Mouse (Mus musculus) ES-Bruce4 (cell line): ENCODE measurements around the gene Golga4. TPM values are rescaled to one million over a fixed set of nuclear protein-coding genes. Genes with fewer than 3 reads are reported as not detected.

Experiments
- H3K27ac ChIP-seq: 2 replicates; pipeline ENCODE4 v1.5.1; 2012; ENCODE audit warnings: low read length, inconsistent platforms; ENCODE audit not compliant: insufficient read depth
- H3K27me3 ChIP-seq: 2 replicates; pipeline ENCODE4 v1.6.1; 2012; ENCODE audit warnings: mild to moderate bottlenecking, low read length, inconsistent platforms; ENCODE audit not compliant: control insufficient read depth, poor library complexity, insufficient read depth, severe bottlenecking
- H3K36me3 ChIP-seq: 2 replicates; pipeline ENCODE4 v1.6.1; 2012; ENCODE audit warnings: inconsistent platforms, mild to moderate bottlenecking, low read length, moderate library complexity; ENCODE audit not compliant: control insufficient read depth, poor library complexity, insufficient read depth, severe bottlenecking
- H3K4me1 ChIP-seq: one replicate; pipeline ENCODE4 v1.8.1; 2011; ENCODE audit warnings: low read length; ENCODE audit not compliant: control insufficient read depth, insufficient read depth
- H3K4me3 ChIP-seq: 2 replicates; pipeline ENCODE4 v1.5.1; 2011; ENCODE audit warnings: low read depth, mild to moderate bottlenecking, low read length
- H3K9ac ChIP-seq: 2 replicates; pipeline ENCODE4 v1.6.1; 2012; ENCODE audit warnings: low read depth, mild to moderate bottlenecking, inconsistent platforms; ENCODE audit not compliant: poor library complexity, severe bottlenecking
- H3K9me3 ChIP-seq: replicated peaks from 2 replicates; pipeline ENCODE4 v1.6.1; 2012; ENCODE audit warnings: mild to moderate bottlenecking, low read length, inconsistent platforms; ENCODE audit not compliant: control insufficient read depth, poor library complexity, insufficient read depth, severe bottlenecking
- CTCF ChIP-seq: IDR thresholded peaks from one replicate; pipeline ENCODE4 v1.8.1; 2011; ENCODE audit warnings: low read depth, low read length
- EP300 ChIP-seq: IDR thresholded peaks from 2 replicates; pipeline ENCODE4 v1.6.1; 2011; ENCODE audit warnings: low read depth, low read length; ENCODE audit not compliant: insufficient read depth
- POLR2A ChIP-seq: IDR thresholded peaks from one replicate; pipeline ENCODE4 v1.8.1; 2011; ENCODE audit warnings: low read length; ENCODE audit not compliant: insufficient read depth
- polyA plus RNA-seq: library from polyadenylated mRNA; stranded (reverse); fragments of >200 nt; gene quantifications from 2 replicates; pipeline ENCODE4 v1.2.4, GENCODE M21; 2011; ENCODE audit warnings: low read depth; ENCODE audit not compliant: missing spikeins, insufficient read depth, insufficient read length

The Golga4 gene
- polyA plus RNA-seq, 1 experiment, result 132 TPM

GRCm38 (mm10) chr9:118563356-118563755 is 57.3 kb downstream of the Golga4 start:
- peaks cover 13% of the 10 kb centered on the region for H3K36me3 ChIP-seq
- TF ChIP-seq EP300 (no peak), POLR2A (no peak), CTCF (no peak)
- no peaks in the 10 kb centered on the region for H3K4me1 ChIP-seq
- no peak overlapping the region for H3K27ac ChIP-seq
- no peak overlapping the region for H3K9ac ChIP-seq
- H3K9me3 ChIP-seq, result no peaks in the 10 kb centered on the region
- H3K4me3 ChIP-seq, result no peak overlapping the region
- no peaks in the 10 kb centered on the region for H3K27me3 ChIP-seq

GRCm38 (mm10) chr9:118563866-118564265 is 57.8 kb downstream of the Golga4 start:
- TF ChIP-seq POLR2A, result no peak
- no peak for TF ChIP-seq EP300
- TF ChIP-seq CTCF, result no peak
- no peak overlapping the region for H3K27ac ChIP-seq
- no peaks in the 10 kb centered on the region for H3K9me3 ChIP-seq
- H3K4me1 ChIP-seq, result no peaks in the 10 kb centered on the region
- H3K27me3 ChIP-seq, result no peaks in the 10 kb centered on the region
- peaks cover 12% of the 10 kb centered on the region for H3K36me3 ChIP-seq
- H3K4me3 ChIP-seq, result no peak overlapping the region
- no peak overlapping the region for H3K9ac ChIP-seq

- Histone ChIP-seq H3K4me1 (no peaks in the 10 kb centered on the region), H3K27me3 (no peaks in the 10 kb centered on the region), H3K9me3 (no peaks in the 10 kb centered on the region), H3K4me3 (no peak overlapping the region), H3K27ac (no peak overlapping the region), H3K9ac (no peak overlapping the region), H3K36me3 (peaks cover 13% of the 10 kb centered on the region)
- no peak for TF ChIP-seq EP300
- TF ChIP-seq POLR2A, result no peak
Measured at GRCm38 (mm10) chr9:118564696-118565095, 58.6 kb downstream of the Golga4 start.

GRCm38 (mm10) chr9:118569328-118569727 is 63.3 kb downstream of the Golga4 start:
- no peak overlapping the region for H3K9ac ChIP-seq
- no peaks in the 10 kb centered on the region for H3K4me1 ChIP-seq
- no peak overlapping the region for H3K27ac ChIP-seq
- H3K36me3 ChIP-seq, result peaks cover 17% of the 10 kb centered on the region
- H3K27me3 ChIP-seq, result no peaks in the 10 kb centered on the region
- H3K4me3 ChIP-seq, result no peak overlapping the region
- H3K9me3 ChIP-seq, result no peaks in the 10 kb centered on the region
- TF ChIP-seq POLR2A (no peak), EP300 (no peak), CTCF (no peak)

GRCm38 (mm10) chr9:118570865-118571264 is 64.8 kb downstream of the Golga4 start:
- Histone ChIP-seq H3K27me3 (no peaks in the 10 kb centered on the region), H3K4me1 (no peaks in the 10 kb centered on the region), H3K27ac (no peak overlapping the region), H3K4me3 (no peak overlapping the region), H3K9ac (no peak overlapping the region), H3K9me3 (no peaks in the 10 kb centered on the region), H3K36me3 (peaks cover 17% of the 10 kb centered on the region)
- peak; percentile 20 for TF ChIP-seq CTCF
- no peak for TF ChIP-seq POLR2A

- Histone ChIP-seq H3K4me3 (no peak overlapping the region), H3K9me3 (no peaks in the 10 kb centered on the region), H3K36me3 (peaks cover 25% of the 10 kb centered on the region), H3K27me3 (no peaks in the 10 kb centered on the region), H3K27ac (no peak overlapping the region), H3K4me1 (no peaks in the 10 kb centered on the region), H3K9ac (no peak overlapping the region)
- TF ChIP-seq CTCF, result no peak
- no peak for TF ChIP-seq POLR2A
- TF ChIP-seq EP300, result no peak
Measured at GRCm38 (mm10) chr9:118571701-118572100, 65.6 kb downstream of the Golga4 start.

- Histone ChIP-seq H3K4me3 (no peak overlapping the region), H3K27me3 (no peaks in the 10 kb centered on the region), H3K9me3 (no peaks in the 10 kb centered on the region), H3K4me1 (no peaks in the 10 kb centered on the region), H3K36me3 (peaks cover 30% of the 10 kb centered on the region), H3K9ac (no peak overlapping the region), H3K27ac (no peak overlapping the region)
- TF ChIP-seq POLR2A, result no peak
- TF ChIP-seq EP300, result no peak
- TF ChIP-seq CTCF, result no peak
Measured at GRCm38 (mm10) chr9:118574911-118575310, 68.8 kb downstream of the Golga4 start.
